Mouse (Mus musculus) neural tube, embryonic 12.5 days (tissue): Measurements from ENCODE around the gene Birc5. TPM values are rescaled to one million over a fixed set of nuclear protein-coding genes. Genes with fewer than 3 reads are reported as not detected.

Experiments used
- ATAC-seq: fragments of 200-750 bp; cut with Nextera tagmentation; 2 replicates; pipeline ENCODE4 v1.8.0; 2017; ENCODE audit warnings: low read depth, mild to moderate bottlenecking, moderate TSS enrichment, moderate library complexity; ENCODE audit not compliant: low FRiP score
- H3K27ac ChIP-seq: fragments of 300-500 bp; sonication (generic); 2 replicates; pipeline ENCODE4 v1.5.1; 2016
- H3K27me3 ChIP-seq: fragments of 300-500 bp; sonication (generic); replicated peaks from 2 replicates; pipeline ENCODE4 v1.6.1; 2016; ENCODE audit warnings: mild to moderate bottlenecking
- H3K36me3 ChIP-seq: fragments of 300-500 bp; sonication (generic); 2 replicates; pipeline ENCODE4 v1.6.1; 2016; ENCODE audit warnings: mild to moderate bottlenecking
- H3K4me1 ChIP-seq: fragments of 300-500 bp; sonication (generic); 2 replicates; pipeline ENCODE4 v1.6.1; 2016
- H3K4me2 ChIP-seq: fragments of 300-500 bp; sonication (generic); replicated peaks from 2 replicates; pipeline ENCODE4 v1.6.1; 2016; ENCODE audit warnings: mild to moderate bottlenecking
- H3K4me3 ChIP-seq: fragments of 300-500 bp; sonication (generic); 2 replicates; pipeline ENCODE4 v1.5.1; 2016
- H3K9ac ChIP-seq: fragments of 300-500 bp; sonication (generic); 2 replicates; pipeline ENCODE4 v1.6.1; 2016; ENCODE audit warnings: mild to moderate bottlenecking
- H3K9me3 ChIP-seq: fragments of 300-500 bp; sonication (generic); 2 replicates; pipeline ENCODE4 v1.6.1; 2016; ENCODE audit warnings: mild to moderate bottlenecking
- WGBS: fragments of 180-500 bp; shearing (Covaris S2); methylation state at CpG from one replicate; pipeline ENCODE4 v1.1.7; 2016; 5-methylcytosine and 5-hydroxymethylcytosine counted together
- polyA plus RNA-seq: library from polyadenylated mRNA; unstranded; fragments of >200 nt; fragmentation: Nextera tagmentation; extraction: Ambion mirVana; gene quantifications from 2 replicates; pipeline ENCODE4 v1.2.1, GENCODE M21; 2016

Gene Birc5
- polyA plus RNA-seq, 1 experiment from 2014 or later, result 168 TPM

GRCm38 (mm10) chr11:117894676-117895075 is 45.6 kb downstream of the Birc5 start:
- H3K27me3 ChIP-seq, result peaks cover 21% of the 10 kb centered on the region

GRCm38 (mm10) chr11:117896533-117896932 is 47.5 kb downstream of the Birc5 start:
- no peak for ATAC-seq
- Histone ChIP-seq H3K27ac (no peak overlapping the region), H3K9me3 (no peaks in the 10 kb centered on the region), H3K4me3 (no peak overlapping the region), H3K9ac (no peak overlapping the region), H3K27me3 (peaks cover 14% of the 10 kb centered on the region; the same call in 1 of the 2 replicates), H3K4me1 (0 out of 2 replicates have a peak, but pooled peaks cover under 1% of the 10 kb centered on the region), H3K36me3 (no peaks in the 10 kb centered on the region), H3K4me2 (no peak overlapping the region)
- WGBS, result 47% methylated on average over 2 of the region's 2 CpGs

More at GRCm38 (mm10) chr11:117894676-117895075, 45.6 kb downstream of the Birc5 start:
- no peak overlapping the region for H3K4me2 ChIP-seq
- H3K4me1 ChIP-seq, result peaks cover 19% of the 10 kb centered on the region
- no peak overlapping the region for H3K9ac ChIP-seq
- no peaks in the 10 kb centered on the region for H3K9me3 ChIP-seq
- H3K27ac ChIP-seq, result no peak overlapping the region
- 65% methylated on average over 10 of the region's 10 CpGs for WGBS
- no peak overlapping the region for H3K4me3 ChIP-seq
- H3K36me3 ChIP-seq, result no peaks in the 10 kb centered on the region
- no peak for ATAC-seq

GRCm38 (mm10) chr11:117902282-117902681 is 53.2 kb downstream of the Birc5 start:
- no peak for ATAC-seq
- Histone ChIP-seq H3K4me2 (no peak overlapping the region), H3K27ac (no peak overlapping the region), H3K4me1 (peaks cover 3% of the 10 kb centered on the region; the same call in 1 of the 2 replicates), H3K9me3 (no peaks in the 10 kb centered on the region), H3K9ac (no peak overlapping the region), H3K36me3 (no peaks in the 10 kb centered on the region), H3K4me3 (no peak overlapping the region), H3K27me3 (no peaks in the 10 kb centered on the region)
- WGBS, result 58% methylated on average over 2 of the region's 2 CpGs

GRCm38 (mm10) chr11:117904442-117904841 is 55.4 kb downstream of the Birc5 start:
- Histone ChIP-seq H3K4me1 (peaks cover 3% of the 10 kb centered on the region; the same call in 1 of the 2 replicates), H3K9me3 (no peaks in the 10 kb centered on the region), H3K9ac (no peak overlapping the region), H3K4me2 (no peak overlapping the region), H3K36me3 (no peaks in the 10 kb centered on the region), H3K27ac (no peak overlapping the region), H3K27me3 (no peaks in the 10 kb centered on the region), H3K4me3 (no peak overlapping the region)
- ATAC-seq, result no peak
- WGBS, result 87% methylated on average over 8 of the region's 8 CpGs

Other genes with a start within 250 kb of the Birc5 start
- gene Tnrc6c, start 195.0 kb upstream of the Birc5 start, polyA plus RNA-seq, result 25.0 and 26.6 TPM in 2 replicates
- gene Tmc8, start 67.2 kb upstream of the Birc5 start, polyA plus RNA-seq, result 1.0 and 1.4 TPM in 2 replicates
- gene Tmc6, start 67.1 kb upstream of the Birc5 start, polyA plus RNA-seq, result 11.2 and 11.5 TPM in 2 replicates
- gene 6030468B19Rik, start 51.6 kb upstream of the Birc5 start, polyA plus RNA-seq, result 0.42 TPM in 1 of 2 replicates, not detected in the other
- gene Gm20708, start 39.6 kb upstream of the Birc5 start, polyA plus RNA-seq, result 0.70 TPM in 1 of 2 replicates, not detected in the other
- 19.0 and 19.4 TPM in 2 replicates for gene Syngr2, start 39.6 kb upstream of the Birc5 start, polyA plus RNA-seq
- 3.4 and 4.0 TPM in 2 replicates for gene Afmid, start 23.3 kb upstream of the Birc5 start, polyA plus RNA-seq
- gene Tk1, start 23.2 kb upstream of the Birc5 start, polyA plus RNA-seq, result 53.8 and 54.4 TPM in 2 replicates
- not detected in 2 replicates for gene Tmem235, start 11.5 kb downstream of the Birc5 start, polyA plus RNA-seq
- gene Tha1, start 24.2 kb downstream of the Birc5 start, polyA plus RNA-seq, result 3.1 and 3.2 TPM in 2 replicates
- gene Socs3, start 120.8 kb downstream of the Birc5 start, polyA plus RNA-seq, result 9.2 and 10.1 TPM in 2 replicates
- gene Pgs1, start 137.0 kb downstream of the Birc5 start, polyA plus RNA-seq, result 50.2 and 50.3 TPM in 2 replicates